Mouse (Mus musculus) C2C12 (cell line): ENCODE results near the gene Efcab6.

Experiments used
- CEBPB ChIP-seq: IDR thresholded peaks from one replicate; pipeline ENCODE4 v1.6.1; 2011; ENCODE audit warnings: low read depth, mild to moderate bottlenecking, control low read depth, moderate library complexity
- CTCF ChIP-seq: IDR thresholded peaks from one replicate; pipeline ENCODE4 v1.5.1; 2011; ENCODE audit not compliant: control insufficient read depth, insufficient read depth, insufficient read length
- MAX ChIP-seq: IDR thresholded peaks from one replicate; pipeline ENCODE4 v1.6.1; 2011; ENCODE audit warnings: mild to moderate bottlenecking, control low read depth
- MYOD1 ChIP-seq: IDR thresholded peaks from one replicate; pipeline ENCODE4 v1.6.1; 2011; ENCODE audit warnings: low read depth; ENCODE audit not compliant: control insufficient read depth, insufficient read length
- USF1 ChIP-seq: IDR thresholded peaks from one replicate; pipeline ENCODE4 v1.6.1; 2011; ENCODE audit warnings: low read depth, mild to moderate bottlenecking, control low read depth, moderate library complexity

DNA sequence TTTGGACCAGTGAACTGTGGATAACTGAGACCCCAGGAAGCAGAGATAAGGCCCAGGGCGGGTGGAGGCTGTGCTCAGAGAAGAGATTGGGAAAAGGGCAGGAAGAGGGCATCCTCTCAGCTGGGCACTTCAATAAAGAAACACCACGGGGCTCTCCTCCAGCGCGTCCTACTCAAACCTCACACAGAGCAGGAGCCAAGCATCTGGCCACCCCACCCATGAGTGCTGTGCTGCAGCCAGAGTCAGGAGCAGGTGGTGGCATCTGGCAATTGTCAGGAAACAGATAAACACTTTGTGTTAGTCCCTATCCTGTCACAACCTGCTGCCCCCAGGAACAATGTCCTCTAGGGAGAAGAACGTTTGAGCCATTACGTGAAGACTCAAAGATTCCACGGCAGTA lies 77.1 kb downstream of the Efcab6 start:
- TF ChIP-seq CTCF: no peak
- no peak for TF ChIP-seq USF1
- no peak for TF ChIP-seq MAX
- no peak for TF ChIP-seq CEBPB
- TF ChIP-seq MYOD1: no peak
